Mouse (Mus musculus): ENCODE measurements around the gene C2cd2l. TPM values are rescaled to one million over a fixed set of nuclear protein-coding genes. Genes with fewer than 3 reads are reported as not detected.

The C2cd2l gene
- polyA plus RNA-seq, 1 experiment from 2014 or later: 8.2 TPM

DNA sequence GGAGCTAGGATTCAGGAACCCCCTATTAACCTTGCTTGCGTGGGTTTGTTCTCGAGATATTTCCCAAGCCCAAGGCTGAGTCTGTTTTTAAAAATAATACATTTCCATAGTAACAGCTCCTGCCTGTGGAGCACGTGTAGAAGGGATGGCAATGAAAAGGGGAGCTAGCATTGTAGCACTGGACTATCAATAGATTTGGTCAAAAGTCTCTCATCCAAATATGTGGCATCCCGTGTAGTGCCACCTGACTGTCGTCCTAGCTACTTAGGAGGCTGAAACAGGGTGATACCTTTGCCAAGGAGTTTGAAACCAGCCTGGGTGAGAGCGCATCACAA, 681 bp upstream of the C2cd2l start:
- peaks cover 23% of the 10 kb centered on the region for H3K4me1 ChIP-seq (ENCODE audit: control insufficient read depth, insufficient read depth, low read length)
- H3K4me2 ChIP-seq (ENCODE audit: low read depth, low read length): peak overlapping the region; percentile 88
- H3K27ac ChIP-seq (ENCODE audit: low read length): peak overlapping the region; percentile 87
- H3K36me3 ChIP-seq (ENCODE audit: control insufficient read depth, insufficient read depth): peaks cover 5% of the 10 kb centered on the region
- no peak for ATAC-seq (replicated peaks; ENCODE audit: extremely low read depth, insufficient read depth, low FRiP score)
- H3K9ac ChIP-seq (ENCODE audit: low read length): peak overlapping the region; percentile 77
- WGBS: 16% methylated on average over 6 of the region's 6 CpGs
- peak overlapping the region; percentile 62 for H3K4me3 ChIP-seq (ENCODE audit: low read length)
- H3K9me3 ChIP-seq (replicated peaks; ENCODE audit: control insufficient read depth, low read length): no peaks in the 10 kb centered on the region
- no peaks in the 10 kb centered on the region for H3K27me3 ChIP-seq (ENCODE audit: control insufficient read depth, insufficient read depth, low read length)

- Histone ChIP-seq H3K27me3 (ENCODE audit: control insufficient read depth, insufficient read depth, low read length) (no peaks in the 10 kb centered on the region), H3K4me2 (ENCODE audit: low read depth, low read length) (peak overlapping the region; percentile 77), H3K27ac (ENCODE audit: low read length) (peak overlapping the region; percentile 2), H3K9me3 (replicated peaks; ENCODE audit: control insufficient read depth, low read length) (no peaks in the 10 kb centered on the region), H3K36me3 (ENCODE audit: control insufficient read depth, insufficient read depth) (peaks cover 13% of the 10 kb centered on the region), H3K4me1 (ENCODE audit: control insufficient read depth, insufficient read depth, low read length) (peaks cover 23% of the 10 kb centered on the region), H3K9ac (ENCODE audit: low read length) (peak overlapping the region; percentile 74), H3K4me3 (ENCODE audit: low read length) (peak overlapping the region; percentile 62)
- WGBS: 4% methylated on average over 37 of the region's 37 CpGs
- ATAC-seq (replicated peaks; ENCODE audit: extremely low read depth, insufficient read depth, low FRiP score): peak; percentile 11; the same call in 1 of the 2 replicates
Observed at GRCm38 (mm10) chr9:44319105-44319886, 789 bp downstream of the C2cd2l start.

- no peaks in the 10 kb centered on the region for H3K27me3 ChIP-seq (ENCODE audit: control insufficient read depth, insufficient read depth, low read length)
- peaks cover 14% of the 10 kb centered on the region for H3K36me3 ChIP-seq (ENCODE audit: control insufficient read depth, insufficient read depth)
- H3K4me1 ChIP-seq (ENCODE audit: control insufficient read depth, insufficient read depth, low read length): peaks cover 23% of the 10 kb centered on the region
- no peak overlapping the region for H3K27ac ChIP-seq (ENCODE audit: low read length)
- WGBS: 32% methylated on average over 3 of the region's 3 CpGs
- peak overlapping the region; percentile 77 for H3K4me2 ChIP-seq (ENCODE audit: low read depth, low read length)
- peak overlapping the region; percentile 62 for H3K4me3 ChIP-seq (ENCODE audit: low read length)
- no peak for ATAC-seq (replicated peaks; ENCODE audit: extremely low read depth, insufficient read depth, low FRiP score)
- no peaks in the 10 kb centered on the region for H3K9me3 ChIP-seq (replicated peaks; ENCODE audit: control insufficient read depth, low read length)
- H3K9ac ChIP-seq (ENCODE audit: low read length): peak overlapping the region; percentile 74
Observed at GRCm38 (mm10) chr9:44318826-44319095, 1.3 kb downstream of the C2cd2l start.

DNA sequence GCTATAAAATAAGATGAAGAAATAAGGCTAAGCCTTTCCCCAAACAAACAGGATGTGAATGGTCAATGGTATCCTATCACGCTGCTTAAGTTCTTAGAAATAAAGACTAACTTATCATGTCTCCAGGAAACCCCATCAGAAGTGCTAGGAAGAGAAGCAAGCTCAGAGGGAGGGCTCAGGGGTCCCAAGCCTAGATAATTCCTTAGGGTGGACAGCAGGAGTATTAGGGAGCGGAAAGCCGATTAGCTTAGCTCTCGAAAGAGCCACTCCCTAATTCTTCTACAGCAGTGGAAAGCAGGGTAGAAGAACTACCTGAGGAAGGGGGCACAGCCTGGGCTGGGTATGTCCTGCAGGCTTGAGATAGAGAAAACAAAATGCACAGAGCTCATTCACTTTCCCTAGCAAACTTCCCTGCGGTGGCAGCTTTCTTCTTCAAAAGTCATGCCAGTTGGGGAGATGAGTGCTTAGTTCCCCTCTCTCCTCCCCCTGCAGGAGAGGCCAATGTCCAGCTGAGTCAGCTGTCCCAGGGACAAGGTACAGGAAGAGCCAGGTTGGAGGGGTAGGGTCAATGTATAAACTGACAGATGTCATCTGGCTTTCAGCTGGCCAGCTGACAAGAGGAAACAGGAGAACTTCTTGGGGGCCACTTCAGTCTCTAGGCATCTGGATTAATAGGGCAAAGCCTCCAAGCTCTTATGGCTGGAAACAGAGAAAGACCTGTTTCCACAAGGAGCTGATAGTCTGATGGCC, 1.8 kb downstream of the C2cd2l start:
- H3K9ac ChIP-seq (ENCODE audit: low read length): peak overlapping the region; percentile 74
- H3K27ac ChIP-seq (ENCODE audit: low read length): peak overlapping the region; percentile 16; the same call in 1 of the 2 replicates
- H3K9me3 ChIP-seq (replicated peaks; ENCODE audit: control insufficient read depth, low read length): no peaks in the 10 kb centered on the region
- peak overlapping the region; percentile 62 for H3K4me3 ChIP-seq (ENCODE audit: low read length)
- WGBS: 59% methylated on average over 5 of the region's 5 CpGs
- peaks cover 19% of the 10 kb centered on the region for H3K36me3 ChIP-seq (ENCODE audit: control insufficient read depth, insufficient read depth)
- H3K27me3 ChIP-seq (ENCODE audit: control insufficient read depth, insufficient read depth, low read length): no peaks in the 10 kb centered on the region
- no peak for ATAC-seq (replicated peaks; ENCODE audit: extremely low read depth, insufficient read depth, low FRiP score)
- H3K4me2 ChIP-seq (ENCODE audit: low read depth, low read length): peak overlapping the region; percentile 77
- H3K4me1 ChIP-seq (ENCODE audit: control insufficient read depth, insufficient read depth, low read length): peaks cover 23% of the 10 kb centered on the region

- no peak overlapping the region for H3K9ac ChIP-seq (ENCODE audit: low read length)
- H3K4me1 ChIP-seq (ENCODE audit: control insufficient read depth, insufficient read depth, low read length): peaks cover 23% of the 10 kb centered on the region
- ATAC-seq (replicated peaks; ENCODE audit: extremely low read depth, insufficient read depth, low FRiP score): no peak
- H3K4me2 ChIP-seq (ENCODE audit: low read depth, low read length): no peak overlapping the region
- H3K9me3 ChIP-seq (replicated peaks; ENCODE audit: control insufficient read depth, low read length): no peaks in the 10 kb centered on the region
- H3K36me3 ChIP-seq (ENCODE audit: control insufficient read depth, insufficient read depth): peaks cover 20% of the 10 kb centered on the region
- H3K27me3 ChIP-seq (ENCODE audit: control insufficient read depth, insufficient read depth, low read length): no peaks in the 10 kb centered on the region
- 72% methylated on average over 4 of the region's 4 CpGs for WGBS
- no peak overlapping the region for H3K27ac ChIP-seq (ENCODE audit: low read length)
- H3K4me3 ChIP-seq (ENCODE audit: low read length): no peak overlapping the region
Observed at GRCm38 (mm10) chr9:44317452-44317851, 2.6 kb downstream of the C2cd2l start.

- no peak for ATAC-seq (replicated peaks; ENCODE audit: extremely low read depth, insufficient read depth, low FRiP score)
- WGBS: 89% methylated on average over 18 of the region's 18 CpGs
- H3K9me3 ChIP-seq (replicated peaks; ENCODE audit: control insufficient read depth, low read length): no peaks in the 10 kb centered on the region
Observed at GRCm38 (mm10) chr9:44314910-44315309, 5.2 kb downstream of the C2cd2l start.

GRCm38 (mm10) chr9:44314257-44314547, 5.9 kb downstream of the C2cd2l start:
- Histone ChIP-seq H3K9me3 (replicated peaks; ENCODE audit: control insufficient read depth, low read length) (no peaks in the 10 kb centered on the region), H3K4me3 (ENCODE audit: low read length) (no peak overlapping the region), H3K36me3 (ENCODE audit: control insufficient read depth, insufficient read depth) (peaks cover 22% of the 10 kb centered on the region), H3K27ac (ENCODE audit: low read length) (no peak overlapping the region), H3K4me2 (ENCODE audit: low read depth, low read length) (no peak overlapping the region), H3K9ac (ENCODE audit: low read length) (no peak overlapping the region), H3K27me3 (ENCODE audit: control insufficient read depth, insufficient read depth, low read length) (no peaks in the 10 kb centered on the region), H3K4me1 (ENCODE audit: control insufficient read depth, insufficient read depth, low read length) (peaks cover 17% of the 10 kb centered on the region)
- 80% methylated on average over 4 of the region's 4 CpGs for whole genome bisulfite sequencing
- ATAC-seq (replicated peaks; ENCODE audit: extremely low read depth, insufficient read depth, low FRiP score): no peak

More at GRCm38 (mm10) chr9:44314910-44315309, 5.2 kb downstream of the C2cd2l start:
- Histone ChIP-seq H3K4me2 (ENCODE audit: low read depth, low read length) (no peak overlapping the region), H3K27me3 (ENCODE audit: control insufficient read depth, insufficient read depth, low read length) (no peaks in the 10 kb centered on the region), H3K36me3 (ENCODE audit: control insufficient read depth, insufficient read depth) (peaks cover 22% of the 10 kb centered on the region), H3K9ac (ENCODE audit: low read length) (no peak overlapping the region), H3K27ac (ENCODE audit: low read length) (no peak overlapping the region), H3K4me1 (ENCODE audit: control insufficient read depth, insufficient read depth, low read length) (peaks cover 18% of the 10 kb centered on the region), H3K4me3 (ENCODE audit: low read length) (no peak overlapping the region)

DNA sequence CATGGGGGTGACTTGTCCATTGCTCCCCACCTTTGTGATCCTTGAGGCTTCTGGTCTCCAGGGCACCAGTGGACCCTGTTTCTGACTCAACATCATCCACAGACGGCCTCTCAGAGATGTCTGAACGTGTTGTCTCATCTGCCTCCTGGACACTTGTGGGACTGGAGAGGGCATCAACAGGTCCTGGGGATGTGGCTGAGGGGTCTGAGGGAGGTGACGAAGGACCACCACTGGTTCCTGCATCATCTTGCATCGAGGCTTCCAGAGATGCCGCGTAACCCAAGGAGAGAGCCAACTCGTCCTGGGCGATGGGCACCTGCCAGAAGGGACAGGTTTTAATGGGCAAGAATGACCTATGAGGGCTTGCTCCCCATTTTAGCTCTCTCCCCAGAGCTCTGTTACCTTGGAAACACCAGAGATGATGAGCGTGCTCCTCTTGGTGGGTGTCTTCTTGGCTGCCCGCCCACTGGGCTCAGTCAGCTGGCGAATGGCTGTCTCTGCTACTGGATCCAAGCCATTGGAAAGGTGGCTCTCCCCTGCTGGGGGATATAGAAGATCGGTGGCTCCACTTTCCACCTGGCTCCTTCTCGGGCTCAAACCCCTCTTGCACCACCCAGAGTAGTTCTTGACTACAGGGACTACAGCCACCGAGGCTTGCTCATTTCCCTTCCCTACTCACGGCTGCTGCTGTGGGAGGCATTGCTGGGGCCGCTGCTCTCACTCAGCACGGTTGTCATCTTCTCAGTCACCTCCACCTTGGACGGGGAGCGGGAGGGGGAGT, 6.4 kb downstream of the C2cd2l start:
- Histone ChIP-seq H3K4me1 (ENCODE audit: control insufficient read depth, insufficient read depth, low read length) (peaks cover 12% of the 10 kb centered on the region), H3K9me3 (replicated peaks; ENCODE audit: control insufficient read depth, low read length) (no peaks in the 10 kb centered on the region), H3K9ac (ENCODE audit: low read length) (no peak overlapping the region), H3K27me3 (ENCODE audit: control insufficient read depth, insufficient read depth, low read length) (no peaks in the 10 kb centered on the region), H3K4me2 (ENCODE audit: low read depth, low read length) (no peak overlapping the region), H3K36me3 (ENCODE audit: control insufficient read depth, insufficient read depth) (peaks cover 22% of the 10 kb centered on the region), H3K4me3 (ENCODE audit: low read length) (no peak overlapping the region), H3K27ac (ENCODE audit: low read length) (no peak overlapping the region)
- no peak for ATAC-seq (replicated peaks; ENCODE audit: extremely low read depth, insufficient read depth, low FRiP score)
- 75% methylated on average over 19 of the region's 19 CpGs for WGBS

Measured in heart, embryonic 16.5 days (tissue).